Comparison of ENCODE assay signal across 17 mouse cellular contexts in the genomic region with DNA sequence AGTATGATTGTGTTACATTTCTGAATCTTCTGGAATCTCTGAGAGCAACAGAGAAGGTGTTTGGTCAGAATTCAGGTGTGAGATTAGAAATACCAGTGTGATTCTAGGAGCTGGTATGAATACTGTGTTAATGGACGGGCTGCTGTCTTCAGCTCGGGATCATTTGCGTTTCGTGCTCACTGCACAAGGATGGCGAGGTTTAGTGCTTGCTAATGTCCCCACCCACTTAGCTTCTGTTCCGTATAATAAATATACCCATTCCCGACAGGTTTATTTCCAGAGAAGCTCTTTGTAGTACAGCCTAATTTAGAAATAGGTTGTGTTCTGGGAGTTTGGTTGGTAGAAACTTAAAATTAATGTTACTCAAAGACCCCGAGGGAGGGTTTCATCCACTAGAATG.
"Had no signal": no experiment of that assay in that cellular context is flagged by ENCODE, and none has a peak within 500 bp of the region (broad histone marks: within the 10 kb centered on the region; RNA-seq: fewer than 3 reads in every experiment).

No protein-coding gene starts in this region.

- ATAC-seq: liver, embryonic 12.5 days; liver, postnatal 0 days; lung, postnatal 0 days; midbrain, embryonic 13.5 days; midbrain, embryonic 15.5 days; midbrain, embryonic 16.5 days had no signal

- DNase-seq: left cerebral cortex, postnatal 4 days; liver; liver, embryonic 13.5 days; liver, postnatal 0 days; lung, adult 18-20 months; lung, adult 2 months; lung, embryonic 14.5 days; lung, postnatal 10 days; lung, postnatal 14 days; lung, postnatal 36 days; lung, postnatal 4 days; midbrain, embryonic 14.5 days had no signal
